Mouse (Mus musculus): ENCODE measurements around the gene E4f1. TPM values are rescaled to one million over a fixed set of nuclear protein-coding genes. Genes with fewer than 3 reads are reported as not detected.
"Not testable (repeated sequence)": the region's sequence is repeated elsewhere in the genome, so short reads cannot be mapped to it uniquely, and the experiment has no call there.

E4f1 gene
- polyA plus RNA-seq, 1 experiment from 2014 or later = 33.7 TPM

DNA sequence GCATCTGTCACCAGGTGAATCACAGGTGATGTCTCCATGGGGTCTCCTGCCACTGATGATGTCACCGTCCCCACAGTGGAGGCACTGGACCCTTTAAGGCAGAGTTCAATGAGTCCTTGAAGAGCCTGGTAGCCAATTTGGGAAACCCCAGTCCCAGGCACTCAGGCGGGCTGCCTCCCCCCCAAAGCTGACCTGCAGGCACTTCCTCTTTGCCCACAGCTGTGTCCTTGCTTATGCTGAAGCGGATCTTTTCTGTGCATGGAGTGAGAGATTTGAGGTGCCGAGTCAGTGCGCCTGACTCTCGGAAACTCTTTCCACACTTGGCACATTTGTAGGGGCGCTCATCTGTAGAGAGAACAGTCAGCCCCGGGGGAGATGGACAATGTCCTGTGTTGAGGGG lies 23.5 kb downstream of the E4f1 start:
- H3K9me3 ChIP-seq = no peaks in the 10 kb centered on the region
- H3K4me1 ChIP-seq = no peaks in the 10 kb centered on the region
- ATAC-seq (ENCODE audit: insufficient read depth, low FRiP score, low read depth) = no peak
- no peak overlapping the region for H3K4me3 ChIP-seq (replicated peaks)
- no peak overlapping the region for H3K9ac ChIP-seq
- no peaks in the 10 kb centered on the region for H3K27me3 ChIP-seq (replicated peaks)
- no peak overlapping the region for H3K27ac ChIP-seq
- no peak overlapping the region for H3K4me2 ChIP-seq
- WGBS = 93% methylated on average over 8 of the region's 8 CpGs
- H3K36me3 ChIP-seq = peaks cover 67% of the 10 kb centered on the region

DNA sequence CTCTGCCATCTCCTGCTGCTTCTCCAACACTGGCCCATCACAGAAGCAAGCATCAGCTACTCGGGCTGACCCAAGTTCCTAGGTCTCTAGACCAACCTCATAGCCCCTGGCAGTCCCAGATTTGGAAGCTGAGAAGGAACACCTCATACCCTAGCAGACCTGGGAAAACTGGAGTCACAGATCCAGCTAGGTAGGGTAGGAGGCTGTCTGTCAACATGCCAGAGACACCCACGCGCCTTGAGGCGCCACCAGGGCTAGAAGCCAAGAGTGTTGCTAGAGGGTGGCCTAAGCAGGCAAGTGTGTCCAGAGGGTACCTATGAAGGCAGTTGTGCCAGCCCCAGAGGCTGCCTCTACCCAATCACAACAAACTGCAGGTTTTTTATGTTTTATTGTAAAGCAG lies 26.7 kb downstream of the E4f1 start:
- Histone ChIP-seq H3K9ac (no peak overlapping the region), H3K36me3 (peaks cover 62% of the 10 kb centered on the region), H3K4me3 (replicated peaks) (no peak overlapping the region), H3K4me2 (no peak overlapping the region), H3K27ac (no peak overlapping the region), H3K4me1 (no peaks in the 10 kb centered on the region), H3K27me3 (replicated peaks) (no peaks in the 10 kb centered on the region), H3K9me3 (no peaks in the 10 kb centered on the region)
- no peak for ATAC-seq (ENCODE audit: insufficient read depth, low FRiP score, low read depth)
- 88% methylated on average over 4 of the region's 4 CpGs for WGBS

DNA sequence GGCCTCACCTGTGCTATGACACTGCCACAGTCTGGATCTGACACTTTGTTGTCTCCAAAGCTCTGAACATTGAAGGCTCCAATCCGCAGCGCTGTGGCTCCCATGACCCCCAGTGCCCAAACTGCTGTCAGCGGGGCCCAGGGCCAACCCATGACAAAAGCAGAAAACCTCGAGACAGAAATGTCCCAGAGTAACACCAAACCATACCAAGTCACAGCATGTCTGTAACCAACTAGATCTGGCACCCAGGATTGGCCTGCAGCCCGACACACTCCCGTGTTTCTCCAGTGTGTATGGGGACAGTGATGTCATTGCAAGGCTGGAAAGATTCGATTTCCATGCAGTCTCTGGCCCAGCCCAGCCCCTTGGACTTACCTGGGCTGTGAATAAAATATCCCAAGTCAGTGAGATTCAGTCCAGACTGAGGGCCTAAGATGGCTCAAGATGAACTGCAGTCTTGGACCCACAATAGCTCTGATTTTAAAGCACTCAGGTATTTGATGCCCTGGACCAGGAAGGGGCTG lies 27.4 kb downstream of the E4f1 start, which contains the start of gene Dnase1l2:
Gene Dnase1l2, minus strand, starts transcription at position 474 of the 524 bp plus-strand sequence.
- H3K27ac ChIP-seq = no peak within 1 kb of the TSS; the same call in 1 of the 2 replicates
- no peak within 1 kb of the TSS for H3K9ac ChIP-seq
- H3K4me2 ChIP-seq = no peak within 1 kb of the TSS
- 75% methylated on average over 7 of the region's 7 CpGs for WGBS
- no peak for ATAC-seq (ENCODE audit: insufficient read depth, low FRiP score, low read depth)
- no peak within 1 kb of the TSS for H3K4me3 ChIP-seq (replicated peaks)
- no peaks in the 10 kb centered on the region for H3K4me1 ChIP-seq
- H3K36me3 ChIP-seq = peaks cover 60% of the 10 kb centered on the region
- no peaks in the 10 kb centered on the region for H3K9me3 ChIP-seq
- H3K27me3 ChIP-seq (replicated peaks) = no peaks in the 10 kb centered on the region

DNA sequence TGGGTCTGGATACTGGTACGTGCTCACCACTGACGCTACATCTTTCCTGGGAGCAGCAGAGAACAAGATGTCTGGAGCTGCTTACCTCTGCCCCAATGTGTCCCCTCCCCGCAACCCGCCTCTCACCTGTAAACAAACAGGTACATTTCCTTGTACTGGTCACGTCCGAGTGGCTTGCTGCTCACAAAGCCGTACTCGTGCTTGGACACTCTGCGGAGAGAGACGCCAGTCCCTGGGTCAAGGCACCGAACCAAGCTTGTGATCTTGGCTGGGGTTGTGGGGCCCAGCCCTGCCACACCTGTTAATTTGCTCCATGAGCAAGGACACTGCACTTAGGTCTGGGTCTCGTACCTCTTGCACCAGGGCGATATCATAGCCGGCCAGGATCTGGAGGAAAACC lies 28.0 kb downstream of the E4f1 start:
- no peaks in the 10 kb centered on the region for H3K4me1 ChIP-seq
- H3K9me3 ChIP-seq = no peaks in the 10 kb centered on the region
- peaks cover 65% of the 10 kb centered on the region for H3K36me3 ChIP-seq
- ATAC-seq (ENCODE audit: insufficient read depth, low FRiP score, low read depth) = no peak
- H3K4me3 ChIP-seq (replicated peaks) = no peak overlapping the region
- WGBS = 90% methylated on average over 14 of the region's 14 CpGs
- H3K9ac ChIP-seq = no peak overlapping the region
- H3K27me3 ChIP-seq (replicated peaks) = no peaks in the 10 kb centered on the region
- H3K4me2 ChIP-seq = no peak overlapping the region
- no peak overlapping the region; the same call in 1 of the 2 replicates for H3K27ac ChIP-seq

DNA sequence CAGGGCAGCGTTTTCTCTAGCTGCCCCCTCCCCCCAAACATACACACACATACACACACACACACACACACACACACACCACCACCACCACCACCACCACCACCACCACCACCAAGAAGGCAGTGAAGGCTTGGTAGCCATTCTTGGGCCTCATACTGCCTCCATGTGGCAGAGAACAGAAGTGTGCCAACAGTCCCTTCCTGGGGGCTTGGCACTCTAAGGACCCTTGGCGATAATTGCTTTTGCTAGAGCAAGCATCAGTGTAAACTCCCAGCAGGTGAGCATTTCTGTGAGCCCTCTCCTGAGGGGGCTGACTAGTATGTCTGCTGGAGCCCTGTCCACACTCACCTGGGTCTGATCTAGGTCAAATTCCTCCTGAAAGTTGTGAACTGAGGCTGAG lies 29.0 kb downstream of the E4f1 start:
- Histone ChIP-seq H3K9ac (no peak overlapping the region), H3K4me3 (replicated peaks) (no peak overlapping the region), H3K27me3 (replicated peaks) (no peaks in the 10 kb centered on the region), H3K36me3 (peaks cover 58% of the 10 kb centered on the region), H3K9me3 (no peaks in the 10 kb centered on the region), H3K4me1 (no peaks in the 10 kb centered on the region), H3K4me2 (no peak overlapping the region), H3K27ac (no peak overlapping the region)
- WGBS = 53% methylated on average over 2 of the region's 2 CpGs
- ATAC-seq (ENCODE audit: insufficient read depth, low FRiP score, low read depth) = no peak

DNA sequence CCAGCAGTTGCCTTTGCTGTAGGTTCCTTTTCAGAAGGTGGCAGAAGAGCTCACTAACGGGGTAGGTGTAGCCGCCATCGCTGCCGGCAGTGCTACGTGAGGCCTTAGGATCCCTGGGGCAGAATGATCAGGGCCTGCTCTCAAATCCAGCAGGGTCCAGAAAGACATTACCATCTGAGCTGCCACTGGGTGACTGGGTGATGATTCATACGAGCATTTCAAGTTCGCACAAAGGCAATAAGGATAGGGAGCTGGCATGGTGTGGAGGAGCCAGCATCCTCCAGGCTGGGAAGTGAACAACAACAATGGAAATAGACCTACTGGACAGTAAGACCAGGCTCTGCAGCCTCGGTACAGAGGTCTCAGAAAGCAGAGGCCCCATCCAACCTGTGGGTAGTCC lies 29.7 kb downstream of the E4f1 start:
- no peak overlapping the region for H3K27ac ChIP-seq
- ATAC-seq (ENCODE audit: insufficient read depth, low FRiP score, low read depth) = no peak
- 87% methylated on average over 8 of the region's 8 CpGs for WGBS
- no peak overlapping the region for H3K9ac ChIP-seq
- H3K4me2 ChIP-seq = no peak overlapping the region
- peaks cover 55% of the 10 kb centered on the region for H3K36me3 ChIP-seq
- H3K4me3 ChIP-seq (replicated peaks) = no peak overlapping the region
- no peaks in the 10 kb centered on the region for H3K9me3 ChIP-seq
- H3K4me1 ChIP-seq = no peaks in the 10 kb centered on the region
- no peaks in the 10 kb centered on the region for H3K27me3 ChIP-seq (replicated peaks)

DNA sequence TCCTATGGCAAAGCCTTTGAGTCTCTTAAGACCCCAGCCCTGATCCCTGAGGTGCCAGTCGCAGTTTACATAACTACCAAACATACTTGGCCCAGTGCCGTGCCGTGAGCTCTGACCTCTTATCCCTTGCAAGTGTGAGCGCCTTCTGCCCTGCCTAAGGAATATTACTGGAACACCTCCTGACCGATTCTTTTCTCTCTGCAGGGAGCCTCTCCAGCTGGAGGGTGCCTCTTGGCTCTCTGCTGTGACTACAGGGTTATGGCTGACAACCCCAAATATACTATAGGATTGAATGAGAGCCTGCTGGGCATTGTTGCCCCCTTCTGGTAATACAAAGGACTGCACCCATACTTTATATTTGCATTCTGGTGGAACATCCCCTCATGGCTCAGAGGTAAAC lies 33.1 kb downstream of the E4f1 start:
- ATAC-seq (ENCODE audit: insufficient read depth, low FRiP score, low read depth) = no peak
- Histone ChIP-seq H3K36me3 (peaks cover 36% of the 10 kb centered on the region), H3K4me3 (replicated peaks) (no peak overlapping the region), H3K4me2 (no peak overlapping the region), H3K4me1 (no peaks in the 10 kb centered on the region), H3K27ac (no peak overlapping the region), H3K9ac (no peak overlapping the region), H3K9me3 (no peaks in the 10 kb centered on the region), H3K27me3 (replicated peaks) (no peaks in the 10 kb centered on the region)
- 68% methylated on average over 5 of the region's 5 CpGs for WGBS

DNA sequence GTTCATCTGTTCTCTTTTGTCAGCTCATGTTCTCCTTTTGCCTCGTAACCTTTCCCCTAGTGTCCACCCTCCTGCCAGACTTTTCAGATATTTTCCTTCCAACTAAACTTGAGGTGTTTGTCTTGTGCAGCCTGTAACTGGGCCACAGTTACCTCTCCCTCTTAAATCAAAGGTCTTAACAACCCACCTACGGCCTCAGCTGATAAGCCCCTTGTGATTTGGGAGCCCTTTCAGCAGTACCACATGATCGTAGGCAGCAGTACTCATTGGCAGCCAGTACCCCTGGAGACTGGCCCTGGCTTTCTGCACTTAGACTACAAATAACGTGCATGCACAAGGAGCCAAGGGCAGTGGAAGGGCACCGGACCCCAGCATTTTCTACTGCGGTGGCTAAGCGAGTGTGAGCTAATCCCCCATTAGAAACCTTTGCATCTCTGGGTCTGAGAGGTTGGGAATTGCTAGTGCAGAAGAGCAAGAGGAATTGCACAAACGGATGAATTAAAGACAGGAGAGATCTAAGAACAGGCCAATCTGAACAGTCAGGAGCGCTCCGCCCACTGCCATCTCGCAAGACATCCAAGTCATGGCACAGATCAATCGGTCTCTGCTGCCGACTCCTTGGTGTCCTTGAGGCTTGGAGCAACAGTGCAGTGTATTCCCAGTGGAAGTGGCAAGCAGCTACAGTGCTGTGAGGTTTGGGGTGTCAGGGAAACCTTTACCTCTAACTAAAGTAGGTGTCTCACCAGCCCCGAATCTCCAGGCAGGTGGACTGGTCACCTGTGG lies 40.7 kb downstream of the E4f1 start:
- Histone ChIP-seq H3K27me3 (replicated peaks) (no peaks in the 10 kb centered on the region), H3K4me3 (replicated peaks) (no peak overlapping the region), H3K27ac (peak overlapping the region; percentile 48; the same call in 1 of the 2 replicates), H3K4me1 (peaks cover 12% of the 10 kb centered on the region), H3K9me3 (no peaks in the 10 kb centered on the region), H3K4me2 (peak overlapping the region; percentile 16; the same call in 1 of the 2 replicates), H3K9ac (no peak overlapping the region), H3K36me3 (peaks cover 9% of the 10 kb centered on the region)
- WGBS = 76% methylated on average over 14 of the region's 14 CpGs
- peak; percentile 20; the same call in 1 of the 2 replicates for ATAC-seq (ENCODE audit: insufficient read depth, low FRiP score, low read depth)

DNA sequence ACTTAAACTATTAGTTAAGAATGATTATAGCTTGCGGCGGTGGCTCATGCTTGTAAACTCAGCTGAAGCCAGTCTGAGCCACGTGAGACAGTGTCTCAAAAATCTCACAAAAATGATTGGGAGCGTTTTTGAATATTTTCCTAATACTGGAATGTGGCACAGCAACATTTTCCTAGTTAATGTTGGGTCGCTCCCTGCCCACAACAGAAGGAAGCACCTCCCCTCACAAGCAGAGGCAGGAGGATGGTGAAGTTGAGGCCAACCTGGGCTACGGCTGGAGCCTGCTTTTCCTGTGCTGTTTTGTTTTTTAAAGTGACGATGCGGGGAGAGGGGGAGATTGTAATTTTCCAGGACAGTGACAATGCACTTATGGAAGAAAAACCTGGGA lies 42.9 kb downstream of the E4f1 start:
- H3K4me3 ChIP-seq (replicated peaks) = peak overlapping the region; percentile 86
- no peaks in the 10 kb centered on the region for H3K27me3 ChIP-seq (replicated peaks)
- H3K36me3 ChIP-seq = peaks cover 21% of the 10 kb centered on the region
- peak overlapping the region; percentile 62 for H3K4me2 ChIP-seq
- no peak for ATAC-seq (ENCODE audit: insufficient read depth, low FRiP score, low read depth)
- no peaks in the 10 kb centered on the region for H3K9me3 ChIP-seq
- peak overlapping the region; percentile 95 for H3K27ac ChIP-seq
- WGBS = 5% methylated on average over 8 of the region's 8 CpGs
- H3K4me1 ChIP-seq = peaks cover 12% of the 10 kb centered on the region
- peak overlapping the region; percentile 94 for H3K9ac ChIP-seq

DNA sequence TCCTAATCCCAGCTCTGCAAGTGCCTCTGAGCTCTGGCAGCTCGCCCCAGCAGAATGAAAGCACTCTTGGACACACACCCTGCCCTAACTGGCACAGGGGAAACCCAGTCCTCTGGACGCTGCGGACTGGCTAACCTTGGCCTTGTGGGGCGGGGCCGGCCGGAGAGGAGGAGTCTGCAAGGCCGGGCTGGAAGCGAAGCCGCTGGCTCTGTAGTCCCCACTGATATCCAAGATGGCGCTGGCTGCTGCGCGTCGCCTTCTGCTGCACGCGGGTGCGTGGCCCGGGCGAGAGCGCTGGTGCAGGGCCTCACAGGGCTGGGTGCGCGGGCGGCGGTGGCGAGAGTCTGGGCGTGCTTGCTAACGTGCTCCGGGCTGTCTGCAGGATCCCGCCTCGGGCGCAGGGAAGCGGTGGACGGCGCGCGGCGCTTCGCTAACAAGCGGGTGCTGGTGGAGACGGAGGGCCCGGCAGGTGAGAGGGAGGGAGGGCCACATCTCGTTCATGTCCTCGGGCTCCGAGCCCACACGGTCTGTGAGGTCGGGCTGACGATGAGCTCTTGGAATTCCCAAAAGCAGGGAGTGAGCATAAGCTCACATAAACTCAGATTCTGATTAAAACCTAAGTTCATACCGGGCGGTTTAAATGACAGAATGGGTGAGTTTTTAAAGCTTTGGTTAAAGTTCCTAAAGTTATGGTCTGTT lies 43.5 kb downstream of the E4f1 start, which contains the start of gene Eci1:
Gene Eci1, plus strand, starts transcription at position 171 of the 699 bp plus-strand sequence.
- H3K4me2 ChIP-seq = peak within 1 kb of the TSS; percentile 62
- peaks cover 12% of the 10 kb centered on the region for H3K4me1 ChIP-seq
- H3K27ac ChIP-seq = peak within 1 kb of the TSS; percentile 95
- no peaks in the 10 kb centered on the region for H3K9me3 ChIP-seq
- WGBS = under 1% methylated on average over 47 of the region's 48 CpGs
- H3K36me3 ChIP-seq = peaks cover 27% of the 10 kb centered on the region
- peak; percentile 98 for ATAC-seq (ENCODE audit: insufficient read depth, low FRiP score, low read depth)
- no peaks in the 10 kb centered on the region for H3K27me3 ChIP-seq (replicated peaks)
- H3K9ac ChIP-seq = peak within 1 kb of the TSS; percentile 94
- peak within 1 kb of the TSS; percentile 86 for H3K4me3 ChIP-seq (replicated peaks)

DNA sequence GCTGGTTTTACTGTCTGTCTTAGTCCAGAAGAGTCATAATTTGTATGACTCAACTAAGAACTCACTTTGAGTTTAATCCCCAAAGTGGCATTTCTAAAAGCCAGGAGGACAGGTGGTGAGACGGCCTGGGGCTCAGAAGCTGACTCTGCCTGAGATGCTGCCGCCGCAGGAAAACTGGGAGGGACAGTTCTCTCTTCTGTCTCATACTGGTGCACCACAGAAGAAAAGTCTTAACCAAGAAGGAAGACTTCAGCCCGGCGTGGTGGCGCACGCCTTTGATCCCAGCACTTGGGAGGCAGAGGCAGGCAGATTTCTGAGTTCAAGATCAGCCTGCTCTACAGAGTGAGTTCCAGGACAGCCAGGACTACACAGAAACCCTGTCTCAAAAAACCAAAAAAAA lies 44.2 kb downstream of the E4f1 start:
- no peak for ATAC-seq (ENCODE audit: insufficient read depth, low FRiP score, low read depth)
- H3K27me3 ChIP-seq (replicated peaks) = no peaks in the 10 kb centered on the region
- 89% methylated on average over 7 of the region's 7 CpGs for WGBS

DNA sequence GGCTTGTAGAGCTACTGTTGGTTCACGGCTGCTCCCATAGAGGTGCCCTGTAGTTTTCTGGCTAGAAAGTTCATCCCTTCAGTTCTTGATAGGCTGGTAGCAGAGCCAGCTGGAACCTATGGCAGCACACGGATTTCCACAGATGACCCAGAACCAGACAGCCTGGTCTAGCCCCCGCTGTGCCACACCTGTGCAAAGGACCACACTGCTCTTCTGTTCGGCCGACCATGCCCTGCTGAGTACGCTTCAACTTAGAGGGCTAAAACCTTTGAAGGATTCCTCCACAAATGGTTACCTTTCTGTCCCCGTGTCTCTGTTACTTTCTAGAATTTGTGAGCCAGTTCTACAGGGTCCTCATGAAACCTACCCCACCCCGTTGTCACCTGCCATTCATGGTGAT lies 44.8 kb downstream of the E4f1 start:
- WGBS = 90% methylated on average over 6 of the region's 8 CpGs
- not testable (repeated sequence) for H3K4me2 ChIP-seq; H3K27ac ChIP-seq; H3K27me3 ChIP-seq (replicated peaks); H3K9me3 ChIP-seq; H3K4me3 ChIP-seq (replicated peaks); H3K9ac ChIP-seq; ATAC-seq (ENCODE audit: insufficient read depth, low FRiP score, low read depth)
- H3K36me3 ChIP-seq = peaks cover 36% of the 10 kb centered on the region
- H3K4me1 ChIP-seq = peaks cover 12% of the 10 kb centered on the region

More for the DNA sequence above, 44.2 kb downstream of the E4f1 start:
- Histone ChIP-seq H3K9me3 (no peaks in the 10 kb centered on the region), H3K4me1 (peaks cover 12% of the 10 kb centered on the region), H3K9ac (no peak overlapping the region), H3K4me2 (no peak overlapping the region), H3K27ac (peak overlapping the region; percentile 95), H3K36me3 (peaks cover 32% of the 10 kb centered on the region), H3K4me3 (replicated peaks) (peak overlapping the region; percentile 86; the same call in 1 of the 2 replicates)
